ENCODE assay signal across 26 mouse cellular contexts in the genomic region with DNA sequence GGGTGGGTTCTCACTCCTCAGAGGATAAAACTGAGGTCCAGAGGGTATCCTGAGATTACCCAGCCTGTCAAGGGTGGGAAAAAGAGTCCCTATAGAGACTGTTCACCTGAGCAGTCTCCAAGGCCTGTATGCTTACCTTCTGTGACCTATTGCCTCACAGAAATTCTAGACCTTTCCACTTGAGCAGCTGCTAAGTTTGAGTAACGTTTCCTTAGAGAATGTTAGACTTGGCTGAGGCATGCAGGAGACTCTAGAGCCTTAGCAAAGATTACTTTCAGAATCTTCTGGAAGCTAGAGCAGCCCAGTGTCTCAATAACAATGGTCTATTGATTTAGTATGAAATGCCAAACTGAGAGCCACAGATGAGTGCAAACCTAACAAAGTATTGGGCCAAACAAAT.
"Had no signal": no experiment of that assay in that cellular context is flagged by ENCODE, and none has a peak within 500 bp of the region (broad histone marks: within the 10 kb centered on the region; RNA-seq: fewer than 3 reads in every experiment).

No protein-coding gene starts in this region.

- H3K9me3 ChIP-seq: heart, embryonic 13.5 days; heart, embryonic 15.5 days; hindbrain, embryonic 13.5 days; hindbrain, embryonic 15.5 days; kidney, embryonic 15.5 days; limb, embryonic 13.5 days; limb, embryonic 15.5 days had no signal

- H3K27ac ChIP-seq: heart, adult 2 months; heart, embryonic 13.5 days; heart, embryonic 15.5 days; hindbrain, embryonic 13.5 days; hindbrain, embryonic 15.5 days; hindbrain, postnatal 0 days; kidney, embryonic 15.5 days; kidney, postnatal 0 days; limb, embryonic 13.5 days; limb, embryonic 15.5 days had no signal

- ATAC-seq: forebrain, postnatal 0 days; hindbrain, postnatal 0 days; intestine, embryonic 16.5 days had no signal

- H3K4me3 ChIP-seq: heart, adult 2 months; heart, embryonic 13.5 days; heart, embryonic 15.5 days; hindbrain, embryonic 13.5 days; hindbrain, embryonic 15.5 days; kidney, embryonic 15.5 days; limb, embryonic 13.5 days; limb, embryonic 15.5 days had no signal

- H3K4me2 ChIP-seq: heart, embryonic 11.5 days; heart, embryonic 13.5 days; heart, embryonic 15.5 days; hindbrain, embryonic 13.5 days; hindbrain, embryonic 15.5 days; kidney, embryonic 15.5 days; limb, embryonic 13.5 days; limb, embryonic 15.5 days had no signal

- H3K4me1 ChIP-seq: heart, embryonic 13.5 days; heart, embryonic 15.5 days; hindbrain, embryonic 13.5 days; hindbrain, embryonic 15.5 days; kidney, embryonic 15.5 days; limb, embryonic 13.5 days; limb, embryonic 15.5 days had no signal

- H3K9ac ChIP-seq: forebrain, postnatal 0 days; heart, embryonic 13.5 days; heart, embryonic 15.5 days; hindbrain, embryonic 13.5 days; hindbrain, embryonic 15.5 days; kidney, embryonic 15.5 days; limb, embryonic 13.5 days; limb, embryonic 15.5 days had no signal

- H3K27me3 ChIP-seq: heart, embryonic 13.5 days; heart, embryonic 15.5 days; hindbrain, embryonic 13.5 days; hindbrain, embryonic 15.5 days; kidney, embryonic 15.5 days; limb, embryonic 13.5 days; limb, embryonic 15.5 days had no signal

- DNase-seq: forebrain, postnatal 0 days; gastrocnemius, postnatal 10 days; gastrocnemius, postnatal 36 days; heart, adult 11 months; heart, adult 2 months; heart, postnatal 14 days; heart, postnatal 36 days; kidney, adult 11 months; kidney, adult 2 months; kidney, adult 9 months; kidney, postnatal 14 days; kidney, postnatal 36 days; layer of hippocampus, adult 9-11 months; layer of hippocampus, postnatal 36 days; left cerebral cortex, postnatal 4 days had no signal

- H3K36me3 ChIP-seq: heart, embryonic 13.5 days; heart, embryonic 15.5 days; hindbrain, embryonic 13.5 days; hindbrain, embryonic 15.5 days; kidney, embryonic 15.5 days; limb, embryonic 13.5 days; limb, embryonic 15.5 days had no signal
